Mouse (Mus musculus) MEL (cell line): ENCODE measurements around the gene Cltb. TPM values are rescaled to one million over a fixed set of nuclear protein-coding genes. Genes with fewer than 3 reads are reported as not detected.
A peak's percentile ranks its signal among the peaks of the same experiment; 100 is the strongest.

ENCODE experiments used
- DNase-seq: peaks from one replicate; pipeline ENCODE4 v3.0.0; 2011; ENCODE audit warnings: low read depth, low spot score
- H3K27ac ChIP-seq: 2 replicates; pipeline ENCODE4 v1.5.1; 2012; ENCODE audit warnings: low read depth, mild to moderate bottlenecking, control low read depth, low read length, moderate library complexity; ENCODE audit not compliant: control insufficient read depth
- H3K27me3 ChIP-seq, 2 experiments: fragments of 150-350 bp in 1 of 2; sonication (generic) in 1 of 2; 2 replicates each; pipeline ENCODE4 v1.6.1; 2012; ENCODE audit warnings: low read length in 2 of 2, mild to moderate bottlenecking in 2 of 2, improper control_type of control experiment in 1 of 2, moderate library complexity in 1 of 2; ENCODE audit not compliant: insufficient read depth in 2 of 2, control insufficient read depth in 1 of 2
- H3K36me3 ChIP-seq, 2 experiments: 2 replicates each; pipeline ENCODE4 v1.6.1; 2012 to 2014; ENCODE audit warnings: low read length in 2 of 2, improper control_type of control experiment in 1 of 2, inconsistent platforms in 1 of 2, mild to moderate bottlenecking in 1 of 2; ENCODE audit not compliant: insufficient read depth in 2 of 2, control insufficient read depth in 1 of 2
- H3K4me1 ChIP-seq, 2 experiments: fragments of 150-350 bp in 1 of 2; sonication (generic) in 1 of 2; 2 replicates each; pipeline ENCODE4 v1.6.1; 2012; ENCODE audit warnings: low read length in 2 of 2, improper control_type of control experiment in 1 of 2, mild to moderate bottlenecking in 1 of 2; ENCODE audit not compliant: insufficient read depth in 2 of 2, control insufficient read depth in 1 of 2
- H3K4me3 ChIP-seq, 2 experiments: fragments of 150-350 bp in 1 of 2; sonication (generic) in 1 of 2; 2 replicates each; pipeline ENCODE4 v1.5.1; 2012; ENCODE audit warnings: low read depth in 2 of 2, low read length in 2 of 2, mild to moderate bottlenecking in 2 of 2, moderate library complexity in 2 of 2, control low read depth in 1 of 2, improper control_type of control experiment in 1 of 2; ENCODE audit not compliant: control insufficient read depth in 1 of 2, insufficient read depth in 1 of 2
- H3K79me2 ChIP-seq: 2 replicates; pipeline ENCODE4 v1.6.1; 2012; ENCODE audit warnings: mild to moderate bottlenecking, low read length, moderate library complexity; ENCODE audit not compliant: control insufficient read depth, poor library complexity, insufficient read depth
- H3K9ac ChIP-seq: 2 replicates; pipeline ENCODE4 v1.6.1; 2012; ENCODE audit warnings: low read depth, mild to moderate bottlenecking, control low read depth, low read length, moderate library complexity; ENCODE audit not compliant: control insufficient read depth, poor library complexity, severe bottlenecking
- H3K9me3 ChIP-seq: fragments of 150-350 bp; sonication (generic); replicated peaks from 2 replicates; pipeline ENCODE4 v1.6.1; 2012; ENCODE audit warnings: mild to moderate bottlenecking, low read length, improper control_type of control experiment, moderate library complexity; ENCODE audit not compliant: insufficient read depth
- CTCF ChIP-seq, 3 experiments: IDR thresholded peaks in 2 of 3; conservative IDR thresholded peaks in 1 of 3; 2 replicates each; pipeline ENCODE4 v1.5.1; 2011 to 2012; ENCODE audit warnings: low read length in 3 of 3, low read depth in 2 of 3, mild to moderate bottlenecking in 2 of 3, improper control_type of control experiment in 1 of 3, inconsistent platforms in 1 of 3, mixed read lengths in 1 of 3, moderate library complexity in 1 of 3; ENCODE audit not compliant: control insufficient read depth in 1 of 3, insufficient read depth in 1 of 3, poor library complexity in 1 of 3, severe bottlenecking in 1 of 3
- E2F4 ChIP-seq: IDR thresholded peaks from 2 replicates; pipeline ENCODE4 v1.6.1; 2011; ENCODE audit warnings: low read depth, low read length, improper control_type of control experiment, borderline replicate concordance
- EP300 ChIP-seq, 2 experiments: IDR thresholded peaks; 2 replicates each; pipeline ENCODE4 v1.6.1; 2011; ENCODE audit warnings: improper control_type of control experiment in 2 of 2, low read length in 2 of 2, low read depth in 1 of 2, mild to moderate bottlenecking in 1 of 2
- GATA1 ChIP-seq: IDR thresholded peaks from 2 replicates; pipeline ENCODE4 v1.6.1; 2011; ENCODE audit warnings: low read depth, low read length, improper control_type of control experiment
- HCFC1 ChIP-seq: IDR thresholded peaks from 2 replicates; pipeline ENCODE4 v1.6.1; 2012; ENCODE audit warnings: low read depth, mild to moderate bottlenecking, inconsistent platforms, low read length, improper control_type of control experiment, moderate library complexity
- JUND ChIP-seq: IDR thresholded peaks from 2 replicates; pipeline ENCODE4 v1.6.1; 2011; ENCODE audit warnings: low read depth, mild to moderate bottlenecking, improper control_type of control experiment, low read length
- MAZ ChIP-seq: IDR thresholded peaks from 2 replicates; pipeline ENCODE4 v1.6.1; 2012; ENCODE audit warnings: low read depth, mild to moderate bottlenecking, inconsistent platforms, low read length, improper control_type of control experiment
- MEF2A ChIP-seq: IDR thresholded peaks from 2 replicates; pipeline ENCODE4 v1.6.1; 2014; ENCODE audit warnings: low read depth, mild to moderate bottlenecking, inconsistent platforms, low read length, improper control_type of control experiment; ENCODE audit not compliant: poor library complexity, insufficient replicate concordance, severe bottlenecking; ENCODE audit errors: extremely low read depth
- MYB ChIP-seq: IDR thresholded peaks from 2 replicates; pipeline ENCODE4 v1.6.1; 2011; ENCODE audit warnings: mild to moderate bottlenecking, low read depth, low read length, improper control_type of control experiment
- POLR2A ChIP-seq, 2 experiments: IDR thresholded peaks; 2 replicates each; pipeline ENCODE4 v1.6.1; 2011 to 2012; ENCODE audit warnings: low read length in 2 of 2, mild to moderate bottlenecking in 2 of 2, control low read depth in 1 of 2, improper control_type of control experiment in 1 of 2, low read depth in 1 of 2, moderate library complexity in 1 of 2; ENCODE audit not compliant: control insufficient read depth in 1 of 2, insufficient read depth in 1 of 2, poor library complexity in 1 of 2
- POLR2AphosphoS5 ChIP-seq: IDR thresholded peaks from 2 replicates; pipeline ENCODE4 v1.6.1; 2012; ENCODE audit warnings: low read depth, borderline replicate concordance, mild to moderate bottlenecking, inconsistent platforms, low read length, moderate library complexity, mixed read lengths
- SMC3 ChIP-seq: IDR thresholded peaks from 2 replicates; pipeline ENCODE4 v1.6.1; 2011; ENCODE audit warnings: low read depth, low read length, improper control_type of control experiment
- UBTF ChIP-seq: IDR thresholded peaks from 2 replicates; pipeline ENCODE4 v1.6.1; 2012; ENCODE audit warnings: low read depth, mild to moderate bottlenecking, inconsistent platforms, low read length, improper control_type of control experiment, moderate library complexity, borderline replicate concordance; ENCODE audit not compliant: insufficient read depth
- ZC3H11A ChIP-seq: IDR thresholded peaks from 2 replicates; pipeline ENCODE4 v1.6.1; 2012; ENCODE audit warnings: low read depth, mild to moderate bottlenecking, inconsistent platforms, low read length, improper control_type of control experiment
- ZKSCAN1 ChIP-seq: IDR thresholded peaks from 2 replicates; pipeline ENCODE4 v1.6.1; 2012; ENCODE audit warnings: low read depth, mild to moderate bottlenecking, inconsistent platforms, low read length, improper control_type of control experiment, moderate library complexity
- ZMIZ1 ChIP-seq: IDR thresholded peaks from 2 replicates; pipeline ENCODE4 v1.6.1; 2012; ENCODE audit warnings: low read depth, mild to moderate bottlenecking, inconsistent platforms, low read length, improper control_type of control experiment, moderate library complexity
- polyA plus RNA-seq, 2 experiments: library from polyadenylated mRNA; stranded (reverse) in 1 of 2; unstranded in 1 of 2; fragments of >175 nt in 1 of 2; fragments of >200 nt in 1 of 2; gene quantifications; 2 replicates each; pipeline versions ENCODE4 v1.2.1 to v1.2.4; 2012; ENCODE audit warnings: low replicate concordance in 2 of 2, low read depth in 1 of 2; ENCODE audit not compliant: insufficient read length in 2 of 2, insufficient read depth in 1 of 2, missing spikeins in 1 of 2
- total RNA-seq: library from RNA; depleted of rRNA; stranded (reverse); fragments of 300-350 nt; gene quantifications from 2 replicates; pipeline ENCODE4 v1.2.3, GENCODE M21; 2012

Gene Cltb
- total and polyA plus RNA-seq, 3 experiments, result 23.5 to 59.9 TPM; not detected in 1

DNA sequence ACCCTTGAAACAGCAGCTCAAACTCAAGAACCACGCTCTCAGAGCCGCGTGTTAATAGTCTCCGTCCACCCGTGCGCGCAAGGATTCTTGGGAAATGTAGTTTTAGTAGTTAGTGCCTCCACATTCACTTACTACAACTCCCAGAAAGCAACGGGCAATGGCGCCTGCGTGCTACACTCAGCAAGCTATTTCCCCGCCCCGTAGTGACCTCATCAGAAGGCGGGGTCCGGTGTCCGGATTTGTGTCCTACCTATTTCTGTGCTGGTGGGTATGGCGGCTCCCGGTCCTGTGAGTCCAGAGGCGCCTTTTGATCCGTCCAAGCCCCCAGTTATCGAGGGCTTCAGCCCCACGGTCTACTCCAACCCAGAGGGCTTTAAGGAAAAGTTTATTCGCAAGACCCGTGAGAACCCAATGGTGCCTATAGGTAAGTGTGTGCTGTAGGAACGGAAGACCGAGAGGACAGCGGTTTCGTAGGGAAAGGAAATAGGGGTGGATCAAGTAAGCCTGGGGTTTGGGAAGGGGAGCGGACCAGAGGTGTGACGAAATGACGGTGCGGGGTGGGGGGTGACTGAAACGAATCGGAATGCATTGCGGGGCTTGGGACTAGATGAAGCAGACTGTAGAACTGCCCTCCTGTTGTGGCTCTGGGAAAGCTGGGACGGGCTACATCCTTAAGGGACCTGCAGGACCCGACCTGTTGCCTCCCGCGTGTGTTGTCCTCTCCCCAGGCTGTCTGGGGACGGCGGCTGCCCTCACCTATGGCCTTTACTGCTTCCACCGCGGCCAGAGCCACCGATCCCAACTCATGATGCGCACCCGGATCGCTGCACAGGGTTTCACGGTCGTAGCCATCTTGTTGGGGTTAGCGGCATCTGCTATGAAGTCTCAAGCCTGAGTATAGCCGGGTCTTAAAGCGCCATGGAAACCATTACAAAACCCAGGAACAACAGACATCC is 20.9 kb downstream of the Cltb start, which contains the start of the genes Nop16 and Higd2a (continued):
- TF ChIP-seq ZKSCAN1, result no peak; the same call in 1 of the 2 replicates
- no peak; the same call in 1 of the 2 replicates for TF ChIP-seq E2F4
- TF ChIP-seq MYB, result no peak
- TF ChIP-seq MEF2A, result peak; percentile 49; the same call in 1 of the 2 replicates

DNA sequence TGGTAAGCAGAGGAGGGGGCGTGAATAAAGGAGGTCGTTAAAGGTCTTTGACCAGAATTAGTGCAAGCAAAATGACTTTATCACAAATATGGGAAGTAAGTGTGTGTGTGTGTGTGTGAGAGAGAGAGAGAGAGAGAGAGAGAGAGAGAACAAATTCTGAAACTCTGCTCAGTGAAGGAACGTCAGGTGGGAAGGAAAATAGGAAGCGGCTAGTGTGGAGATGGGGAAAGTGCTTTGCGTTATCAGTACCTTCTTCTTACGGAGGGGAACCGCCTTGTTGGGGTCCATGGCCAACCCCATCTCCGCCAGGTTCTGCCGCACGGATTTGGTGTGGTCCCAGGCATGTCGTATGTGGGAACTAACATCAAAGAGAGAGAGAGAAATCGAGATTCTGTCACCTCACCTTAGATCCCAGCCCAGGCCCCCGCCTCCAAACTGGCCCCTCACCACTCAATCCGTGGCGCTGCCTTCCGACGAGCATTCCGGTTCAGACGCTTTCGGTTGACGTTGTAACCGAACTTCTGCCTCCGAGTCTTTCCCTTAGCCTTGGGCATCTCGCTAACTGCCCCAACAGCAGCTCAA is 21.6 kb downstream of the Cltb start:
- H3K9me3 ChIP-seq, result no peaks in the 10 kb centered on the region
- H3K27me3 ChIP-seq, result no peaks in the 10 kb centered on the region
- H3K4me3 ChIP-seq, result peak overlapping the region; percentile 85 to 87
- H3K36me3 ChIP-seq, result peaks cover 10 to 12% of the 10 kb centered on the region in 2 experiments
- DNase-seq, result peak; percentile 74
- H3K27ac ChIP-seq, result peak overlapping the region; percentile 79
- peaks cover 30% of the 10 kb centered on the region for H3K79me2 ChIP-seq
- peak overlapping the region; percentile 76 for H3K9ac ChIP-seq
- peak in 1 of 2 experiments; percentile 38; a peak in 1 of 4 replicates for TF ChIP-seq POLR2A (IDR thresholded peaks at IDR 0.05; ENCODE audit: control insufficient read depth in 1 of 2, insufficient read depth in 1 of 2, low read depth in 1 of 2, low read length in 2 of 2, poor library complexity in 1 of 2)
- no peak for TF ChIP-seq MEF2A
- TF ChIP-seq SMC3, result no peak
- TF ChIP-seq HCFC1, result no peak
- TF ChIP-seq GATA1, result peak; percentile 63; the same call in 1 of the 2 replicates
- TF ChIP-seq UBTF, result no peak
- no peak for TF ChIP-seq CTCF (IDR thresholded peaks at IDR 0.05 in 2 of 3, conservative IDR thresholded peaks at IDR 0.05 in 1 of 3; ENCODE audit: control insufficient read depth in 1 of 3, insufficient read depth in 1 of 3, low read depth in 2 of 3, low read length in 3 of 3, poor library complexity in 1 of 3, severe bottlenecking in 1 of 3)
- TF ChIP-seq JUND, result peak; percentile 86; the same call in 1 of the 2 replicates
- no peak for TF ChIP-seq ZMIZ1
- peak in 1 of 2 experiments; percentile 9; a peak in 2 of 4 replicates for TF ChIP-seq EP300 (IDR thresholded peaks at IDR 0.05; ENCODE audit: low read depth in 1 of 2, low read length in 2 of 2)
- TF ChIP-seq MAZ, result no peak
- no peak for TF ChIP-seq ZC3H11A
- TF ChIP-seq POLR2AphosphoS5, result no peak
- TF ChIP-seq, all 39 proteins: peak for 4
- peaks cover 2 to 15% of the 10 kb centered on the region in 2 experiments; a peak in 3 of 4 replicates for H3K4me1 ChIP-seq
